Mouse (Mus musculus): Measurements from ENCODE around the gene Rbm5. TPM values are rescaled to one million over a fixed set of nuclear protein-coding genes. Genes with fewer than 3 reads are reported as not detected.
A peak's percentile ranks its signal among the peaks of the same experiment; 100 is the strongest.

Gene Rbm5
- total RNA-seq, 2 experiments from 2014 or later = 141 to 159 TPM

GRCm38 (mm10) chr9:107706781-107707211 is 64.0 kb downstream of the Rbm5 start:
- no peak overlapping the region for H3K27ac ChIP-seq
- no peak overlapping the region for H3K4me3 ChIP-seq
- TF ChIP-seq CTCF (conservative IDR thresholded peaks at IDR 0.05) = no peak
- DNase-seq (ENCODE audit: low spot score in 2 of 2) = no peak

GRCm38 (mm10) chr9:107703337-107704122 is 67.3 kb downstream of the Rbm5 start:
- no peak overlapping the region for H3K27ac ChIP-seq
- peak in 1 of 2 experiments; percentile 29 for DNase-seq (ENCODE audit: low spot score in 2 of 2)
- no peak overlapping the region for H3K4me3 ChIP-seq
- no peak for TF ChIP-seq CTCF (conservative IDR thresholded peaks at IDR 0.05)

- no peak for DNase-seq (ENCODE audit: low spot score in 2 of 2)
- TF ChIP-seq CTCF (conservative IDR thresholded peaks at IDR 0.05) = no peak
- Histone ChIP-seq H3K4me3 (no peak overlapping the region), H3K27ac (no peak overlapping the region)
Observed at GRCm38 (mm10) chr9:107702606-107703185, 68.1 kb downstream of the Rbm5 start.

GRCm38 (mm10) chr9:107701594-107701993 is 69.2 kb downstream of the Rbm5 start:
- peak; percentile 57 to 61 for DNase-seq (ENCODE audit: low spot score in 2 of 2)
- no peak for TF ChIP-seq CTCF (conservative IDR thresholded peaks at IDR 0.05)
- no peak overlapping the region for H3K4me3 ChIP-seq
- H3K27ac ChIP-seq = no peak overlapping the region

GRCm38 (mm10) chr9:107700114-107700571 is 70.7 kb downstream of the Rbm5 start:
- no peak for TF ChIP-seq CTCF (conservative IDR thresholded peaks at IDR 0.05)
- peak; percentile 49 to 60 for DNase-seq (ENCODE audit: low spot score in 2 of 2)
- no peak overlapping the region for H3K27ac ChIP-seq
- no peak overlapping the region for H3K4me3 ChIP-seq

GRCm38 (mm10) chr9:107699376-107699980 is 71.3 kb downstream of the Rbm5 start:
- TF ChIP-seq CTCF (conservative IDR thresholded peaks at IDR 0.05) = no peak
- DNase-seq (ENCODE audit: low spot score in 2 of 2) = no peak
- H3K4me3 ChIP-seq = no peak overlapping the region
- no peak overlapping the region for H3K27ac ChIP-seq

GRCm38 (mm10) chr9:107698611-107699190 is 72.1 kb downstream of the Rbm5 start:
- DNase-seq (ENCODE audit: low spot score in 2 of 2) = no peak
- H3K27ac ChIP-seq = no peak overlapping the region
- TF ChIP-seq CTCF (conservative IDR thresholded peaks at IDR 0.05) = 0 out of 2 replicates have a peak, but pooled peaks have one; percentile 17
- H3K4me3 ChIP-seq = no peak overlapping the region

- no peak overlapping the region for H3K27ac ChIP-seq
Observed at GRCm38 (mm10) chr9:107697811-107698521, 72.8 kb downstream of the Rbm5 start.

GRCm38 (mm10) chr9:107696845-107697610 is 73.8 kb downstream of the Rbm5 start:
- TF ChIP-seq CTCF (conservative IDR thresholded peaks at IDR 0.05) = no peak
- H3K27ac ChIP-seq = no peak overlapping the region
- no peak overlapping the region for H3K4me3 ChIP-seq
- DNase-seq (ENCODE audit: low spot score in 2 of 2) = no peak

More at GRCm38 (mm10) chr9:107697811-107698521, 72.8 kb downstream of the Rbm5 start:
- H3K4me3 ChIP-seq = no peak overlapping the region
- no peak for TF ChIP-seq CTCF (conservative IDR thresholded peaks at IDR 0.05)
- no peak for DNase-seq (ENCODE audit: low spot score in 2 of 2)

- no peak overlapping the region for H3K4me3 ChIP-seq
- no peak for DNase-seq (ENCODE audit: low spot score in 2 of 2)
- H3K27ac ChIP-seq = no peak overlapping the region
- TF ChIP-seq CTCF (conservative IDR thresholded peaks at IDR 0.05) = no peak
Observed at GRCm38 (mm10) chr9:107696106-107696479, 74.7 kb downstream of the Rbm5 start.

GRCm38 (mm10) chr9:107695441-107696105 is 75.2 kb downstream of the Rbm5 start:
- DNase-seq (ENCODE audit: low spot score in 2 of 2) = no peak
- no peak overlapping the region for H3K4me3 ChIP-seq
- no peak overlapping the region for H3K27ac ChIP-seq
- TF ChIP-seq CTCF (conservative IDR thresholded peaks at IDR 0.05) = no peak
